Mouse (Mus musculus): ENCODE measurements around the gene Ttc13. TPM values are rescaled to one million over a fixed set of nuclear protein-coding genes. Genes with fewer than 3 reads are reported as not detected.
A peak's percentile ranks its signal among the peaks of the same experiment; 100 is the strongest.

Gene Ttc13
- polyA plus RNA-seq (2012; rRNA removed) = 8.2 and 9.2 TPM in 2 replicates

GRCm38 (mm10) chr8:124721862-124722515 lies at the start of gene Ttc13, which contains the start of gene Arv1:
TSS of gene Ttc13 (minus strand) at chr8:124721983.
TSS of gene Arv1 (plus strand) at chr8:124722139.
- Histone ChIP-seq H3K4me3 (ENCODE audit: control insufficient read depth, low read depth, low read length) (peak within 1 kb of the TSS; percentile 77), H3K27me3 (ENCODE audit: control insufficient read depth, insufficient read depth, low read length) (no peaks in the 10 kb centered on the region), H3K36me3 (ENCODE audit: control insufficient read depth, insufficient read depth, low read length) (no peaks in the 10 kb centered on the region; the same call in 1 of the 2 replicates), H3K4me1 (ENCODE audit: control insufficient read depth, insufficient read depth, low read length) (peaks cover 4% of the 10 kb centered on the region), H3K27ac (ENCODE audit: control insufficient read depth, insufficient read depth, low read depth, low read length) (peak within 1 kb of the TSS; percentile 23; the same call in 1 of the 2 replicates)
- TF ChIP-seq CTCF (IDR thresholded peaks at IDR 0.05; ENCODE audit: control insufficient read depth, insufficient read depth, insufficient replicate concordance, low read depth, low read length) (no peak), POLR2A (IDR thresholded peaks at IDR 0.05; ENCODE audit: control insufficient read depth, low read depth, low read length) (peak; percentile 84)

- Histone ChIP-seq H3K4me1 (ENCODE audit: control insufficient read depth, insufficient read depth, low read length) (peaks cover 2% of the 10 kb centered on the region), H3K4me3 (ENCODE audit: control insufficient read depth, low read depth, low read length) (no peak overlapping the region), H3K36me3 (ENCODE audit: control insufficient read depth, insufficient read depth, low read length) (no peaks in the 10 kb centered on the region), H3K27ac (ENCODE audit: control insufficient read depth, insufficient read depth, low read depth, low read length) (no peak overlapping the region), H3K27me3 (ENCODE audit: control insufficient read depth, insufficient read depth, low read length) (no peaks in the 10 kb centered on the region)
- TF ChIP-seq POLR2A (IDR thresholded peaks at IDR 0.05; ENCODE audit: control insufficient read depth, low read depth, low read length) = no peak
- no peak for TF ChIP-seq CTCF (IDR thresholded peaks at IDR 0.05; ENCODE audit: control insufficient read depth, insufficient read depth, insufficient replicate concordance, low read depth, low read length)
Observed at GRCm38 (mm10) chr8:124763061-124763460, 41.3 kb upstream of the Ttc13 start.

- Histone ChIP-seq H3K36me3 (ENCODE audit: control insufficient read depth, insufficient read depth, low read length) (no peaks in the 10 kb centered on the region), H3K27ac (ENCODE audit: control insufficient read depth, insufficient read depth, low read depth, low read length) (no peak overlapping the region), H3K27me3 (ENCODE audit: control insufficient read depth, insufficient read depth, low read length) (no peaks in the 10 kb centered on the region), H3K4me1 (ENCODE audit: control insufficient read depth, insufficient read depth, low read length) (peaks cover 2% of the 10 kb centered on the region; the same call in 1 of the 2 replicates), H3K4me3 (ENCODE audit: control insufficient read depth, low read depth, low read length) (no peak overlapping the region)
- TF ChIP-seq CTCF (IDR thresholded peaks at IDR 0.05; ENCODE audit: control insufficient read depth, insufficient read depth, insufficient replicate concordance, low read depth, low read length) (peak; percentile 14; the same call in 1 of the 2 replicates), POLR2A (IDR thresholded peaks at IDR 0.05; ENCODE audit: control insufficient read depth, low read depth, low read length) (no peak)
Observed at GRCm38 (mm10) chr8:124758544-124758943, 36.8 kb upstream of the Ttc13 start.

- Histone ChIP-seq H3K27me3 (ENCODE audit: control insufficient read depth, insufficient read depth, low read length) (no peaks in the 10 kb centered on the region), H3K4me1 (ENCODE audit: control insufficient read depth, insufficient read depth, low read length) (peaks cover 5% of the 10 kb centered on the region), H3K27ac (ENCODE audit: control insufficient read depth, insufficient read depth, low read depth, low read length) (no peak overlapping the region), H3K4me3 (ENCODE audit: control insufficient read depth, low read depth, low read length) (no peak overlapping the region), H3K36me3 (ENCODE audit: control insufficient read depth, insufficient read depth, low read length) (no peaks in the 10 kb centered on the region)
- TF ChIP-seq POLR2A (IDR thresholded peaks at IDR 0.05; ENCODE audit: control insufficient read depth, low read depth, low read length) (no peak), CTCF (IDR thresholded peaks at IDR 0.05; ENCODE audit: control insufficient read depth, insufficient read depth, insufficient replicate concordance, low read depth, low read length) (no peak)
Observed at GRCm38 (mm10) chr8:124756601-124757000, 34.8 kb upstream of the Ttc13 start.

GRCm38 (mm10) chr8:124756153-124756552 lies 34.4 kb upstream of the Ttc13 start:
- Histone ChIP-seq H3K4me1 (ENCODE audit: control insufficient read depth, insufficient read depth, low read length) (peaks cover 9% of the 10 kb centered on the region), H3K36me3 (ENCODE audit: control insufficient read depth, insufficient read depth, low read length) (no peaks in the 10 kb centered on the region), H3K4me3 (ENCODE audit: control insufficient read depth, low read depth, low read length) (no peak overlapping the region), H3K27me3 (ENCODE audit: control insufficient read depth, insufficient read depth, low read length) (no peaks in the 10 kb centered on the region; the same call in 1 of the 2 replicates), H3K27ac (ENCODE audit: control insufficient read depth, insufficient read depth, low read depth, low read length) (no peak overlapping the region)
- TF ChIP-seq POLR2A (IDR thresholded peaks at IDR 0.05; ENCODE audit: control insufficient read depth, low read depth, low read length) (no peak), CTCF (IDR thresholded peaks at IDR 0.05; ENCODE audit: control insufficient read depth, insufficient read depth, insufficient replicate concordance, low read depth, low read length) (no peak)

- TF ChIP-seq CTCF (IDR thresholded peaks at IDR 0.05; ENCODE audit: control insufficient read depth, insufficient read depth, insufficient replicate concordance, low read depth, low read length) = no peak
- no peak for TF ChIP-seq POLR2A (IDR thresholded peaks at IDR 0.05; ENCODE audit: control insufficient read depth, low read depth, low read length)
- Histone ChIP-seq H3K4me1 (ENCODE audit: control insufficient read depth, insufficient read depth, low read length) (peaks cover 13% of the 10 kb centered on the region), H3K27ac (ENCODE audit: control insufficient read depth, insufficient read depth, low read depth, low read length) (no peak overlapping the region), H3K4me3 (ENCODE audit: control insufficient read depth, low read depth, low read length) (no peak overlapping the region), H3K27me3 (ENCODE audit: control insufficient read depth, insufficient read depth, low read length) (no peaks in the 10 kb centered on the region; the same call in 1 of the 2 replicates), H3K36me3 (ENCODE audit: control insufficient read depth, insufficient read depth, low read length) (no peaks in the 10 kb centered on the region)
Observed at GRCm38 (mm10) chr8:124755481-124755880, 33.7 kb upstream of the Ttc13 start.

GRCm38 (mm10) chr8:124754792-124755190 lies 33.0 kb upstream of the Ttc13 start:
- TF ChIP-seq POLR2A (IDR thresholded peaks at IDR 0.05; ENCODE audit: control insufficient read depth, low read depth, low read length) (no peak), CTCF (IDR thresholded peaks at IDR 0.05; ENCODE audit: control insufficient read depth, insufficient read depth, insufficient replicate concordance, low read depth, low read length) (no peak)
- H3K4me1 ChIP-seq (ENCODE audit: control insufficient read depth, insufficient read depth, low read length) = peaks cover 13% of the 10 kb centered on the region

More at GRCm38 (mm10) chr8:124754792-124755190, 33.0 kb upstream of the Ttc13 start:
- H3K27me3 ChIP-seq (ENCODE audit: control insufficient read depth, insufficient read depth, low read length) = no peaks in the 10 kb centered on the region; the same call in 1 of the 2 replicates
- no peaks in the 10 kb centered on the region for H3K36me3 ChIP-seq (ENCODE audit: control insufficient read depth, insufficient read depth, low read length)
- H3K27ac ChIP-seq (ENCODE audit: control insufficient read depth, insufficient read depth, low read depth, low read length) = no peak overlapping the region
- H3K4me3 ChIP-seq (ENCODE audit: control insufficient read depth, low read depth, low read length) = no peak overlapping the region
